Mouse (Mus musculus): Measurements from ENCODE around the gene Dctn2.

Gene Dctn2

GRCm38 (mm10) chr10:127266112-127267091 lies at the start of gene Dctn2:
Gene Dctn2 (plus strand): TSS chr10:127266368.
- peak; percentile 95 for DNase-seq (ENCODE audit: low spot score)

- DNase-seq (ENCODE audit: low spot score), result no peak
Measured at GRCm38 (mm10) chr10:127216456-127216855, 49.7 kb upstream of the Dctn2 start.

- DNase-seq (ENCODE audit: low spot score), result peak; percentile 43
Measured at GRCm38 (mm10) chr10:127217177-127217576, 49.0 kb upstream of the Dctn2 start.

GRCm38 (mm10) chr10:127218339-127218738 lies 47.8 kb upstream of the Dctn2 start:
- DNase-seq (ENCODE audit: low spot score), result no peak

- no peak for DNase-seq (ENCODE audit: low spot score)
Measured at GRCm38 (mm10) chr10:127225213-127225612, 41.0 kb upstream of the Dctn2 start.

GRCm38 (mm10) chr10:127225732-127226131 lies 40.4 kb upstream of the Dctn2 start:
- no peak for DNase-seq (ENCODE audit: low spot score)

- peak; percentile 43 for DNase-seq (ENCODE audit: low spot score)
Measured at GRCm38 (mm10) chr10:127226318-127226895, 39.8 kb upstream of the Dctn2 start.

- no peak for DNase-seq (ENCODE audit: low spot score)
Measured at GRCm38 (mm10) chr10:127227163-127227562, 39.0 kb upstream of the Dctn2 start.

GRCm38 (mm10) chr10:127228897-127229296 lies 37.3 kb upstream of the Dctn2 start:
- DNase-seq (ENCODE audit: low spot score), result peak; percentile 80

GRCm38 (mm10) chr10:127230693-127231092 lies 35.5 kb upstream of the Dctn2 start:
- DNase-seq (ENCODE audit: low spot score), result no peak

- DNase-seq (ENCODE audit: low spot score), result no peak
Measured at GRCm38 (mm10) chr10:127231741-127232140, 34.4 kb upstream of the Dctn2 start.

- DNase-seq (ENCODE audit: low spot score), result no peak
Measured at GRCm38 (mm10) chr10:127233141-127233540, 33.0 kb upstream of the Dctn2 start.

GRCm38 (mm10) chr10:127236541-127236940 lies 29.6 kb upstream of the Dctn2 start:
- no peak for DNase-seq (ENCODE audit: low spot score)

GRCm38 (mm10) chr10:127238241-127238824 lies 27.8 kb upstream of the Dctn2 start:
- no peak for DNase-seq (ENCODE audit: low spot score)

GRCm38 (mm10) chr10:127250810-127251209 lies 15.4 kb upstream of the Dctn2 start:
- DNase-seq (ENCODE audit: low spot score), result no peak

GRCm38 (mm10) chr10:127255625-127256345 lies 10.4 kb upstream of the Dctn2 start:
- peak; percentile 70 for DNase-seq (ENCODE audit: low spot score)

- DNase-seq (ENCODE audit: low spot score), result no peak
Measured at GRCm38 (mm10) chr10:127257790-127258189, 8.4 kb upstream of the Dctn2 start.

GRCm38 (mm10) chr10:127258489-127258888 lies 7.7 kb upstream of the Dctn2 start:
- no peak for DNase-seq (ENCODE audit: low spot score)

GRCm38 (mm10) chr10:127261706-127262547 lies 4.2 kb upstream of the Dctn2 start:
- no peak for DNase-seq (ENCODE audit: low spot score)

- no peak for DNase-seq (ENCODE audit: low spot score)
Measured at GRCm38 (mm10) chr10:127262548-127263398, 3.4 kb upstream of the Dctn2 start, which contains the start of gene Kif5a. Gene Kif5a (minus strand): TSS chr10:127263348.
